Mouse (Mus musculus): ENCODE data around the gene Krtap5-4.
"Not testable (repeated sequence)": the region's sequence is repeated elsewhere in the genome, so short reads cannot be mapped to it uniquely, and the experiment has no call there.

Gene Krtap5-4

DNA sequence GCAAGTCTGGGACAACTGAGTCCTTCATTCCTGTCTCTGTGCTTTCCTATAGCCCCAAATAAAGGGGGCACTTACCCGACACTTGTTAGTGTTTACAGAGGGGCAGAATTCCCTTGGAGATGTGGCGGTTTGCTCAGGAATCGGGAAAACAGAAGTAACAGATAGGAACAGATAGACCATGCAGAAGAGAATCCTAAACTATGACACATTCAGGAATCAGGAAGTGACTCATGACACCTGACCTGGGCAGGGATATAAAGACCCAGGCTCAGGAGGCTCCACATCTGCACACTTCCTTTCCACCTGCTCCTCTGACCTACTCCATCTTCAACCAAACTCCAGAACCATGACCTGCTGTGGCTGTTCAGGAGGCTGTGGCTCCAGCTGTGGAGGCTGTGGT lies at the start of gene Krtap5-4:
Gene Krtap5-4, plus strand, starts transcription at position 301 of the 400 bp plus-strand sequence.
- Histone ChIP-seq H3K4me1 (replicated peaks; ENCODE audit: low read depth, low read length) (no peaks in the 10 kb centered on the region), H3K4me3 (replicated peaks; ENCODE audit: low read length) (no peak within 1 kb of the TSS), H3K9me3 (ENCODE audit: low read length) (no peaks in the 10 kb centered on the region), H3K27me3 (ENCODE audit: insufficient read depth, low read length) (peaks cover 42% of the 10 kb centered on the region), H3K36me3 (ENCODE audit: insufficient read depth, low read length) (no peaks in the 10 kb centered on the region)
- no peak for TF ChIP-seq NANOG (IDR thresholded peaks at IDR 0.05; ENCODE audit: borderline replicate concordance, low read length)
- TF ChIP-seq POU5F1 (IDR thresholded peaks at IDR 0.05; ENCODE audit: borderline replicate concordance, low read length): no peak
- no peak for TF ChIP-seq CTCF (conservative IDR thresholded peaks at IDR 0.05; ENCODE audit: low read length)

DNA sequence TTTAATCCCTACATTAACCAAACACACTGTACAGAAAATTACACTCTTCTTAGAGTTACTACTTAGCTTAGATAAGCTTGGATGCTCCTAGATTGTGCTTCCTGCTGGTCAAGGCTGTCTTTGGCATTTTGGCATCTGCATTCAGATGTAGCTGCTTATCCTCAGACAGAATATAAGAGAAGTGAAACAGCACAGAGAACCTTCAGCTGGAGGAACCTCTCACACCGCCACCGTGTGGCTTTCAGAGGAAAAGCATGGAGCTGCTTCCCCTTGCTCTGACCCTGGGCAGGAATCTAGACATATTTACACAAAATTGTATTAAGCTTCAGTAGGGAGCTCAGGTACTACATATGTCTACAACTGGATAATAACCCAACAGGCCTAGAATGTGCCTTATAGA lies 47.8 kb upstream of the Krtap5-4 start:
- Histone ChIP-seq H3K36me3 (ENCODE audit: insufficient read depth, low read length) (no peaks in the 10 kb centered on the region), H3K4me1 (replicated peaks; ENCODE audit: low read depth, low read length) (no peaks in the 10 kb centered on the region), H3K27me3 (ENCODE audit: insufficient read depth, low read length) (peaks cover 34% of the 10 kb centered on the region), H3K4me3 (replicated peaks; ENCODE audit: low read length) (no peak overlapping the region), H3K9me3 (ENCODE audit: low read length) (no peaks in the 10 kb centered on the region)
- TF ChIP-seq POU5F1 (IDR thresholded peaks at IDR 0.05; ENCODE audit: borderline replicate concordance, low read length) (no peak), CTCF (conservative IDR thresholded peaks at IDR 0.05; ENCODE audit: low read length) (peak; percentile 73)

DNA sequence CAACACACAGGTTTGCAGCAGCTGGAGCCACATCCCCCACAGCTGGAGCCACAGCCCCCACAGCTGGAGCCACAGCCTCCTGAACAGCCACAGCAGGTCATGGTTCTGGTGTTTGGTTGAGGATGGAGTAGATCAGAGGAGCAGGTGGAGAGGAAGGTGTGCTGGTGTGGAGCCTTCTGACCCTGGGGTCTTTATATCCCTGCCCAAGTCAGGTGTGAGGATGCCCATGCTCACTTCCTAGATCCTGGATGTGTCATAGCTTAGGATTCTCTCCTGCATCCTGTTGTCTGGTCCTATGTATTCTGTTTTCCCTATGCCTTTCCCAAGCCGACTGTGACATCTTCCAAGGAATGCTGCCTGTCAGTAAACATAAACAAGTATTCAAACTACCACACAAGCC lies 45.1 kb upstream of the Krtap5-4 start, which contains the start of gene Gm2431:
Gene Gm2431, minus strand, starts transcription at position 101 of the 400 bp plus-strand sequence.
- not testable (repeated sequence) for H3K36me3 ChIP-seq (ENCODE audit: insufficient read depth, low read length); H3K9me3 ChIP-seq (ENCODE audit: low read length); H3K4me1 ChIP-seq (replicated peaks; ENCODE audit: low read depth, low read length); H3K4me3 ChIP-seq (replicated peaks; ENCODE audit: low read length)
- peaks cover 17% of the 10 kb centered on the region for H3K27me3 ChIP-seq (ENCODE audit: insufficient read depth, low read length)

DNA sequence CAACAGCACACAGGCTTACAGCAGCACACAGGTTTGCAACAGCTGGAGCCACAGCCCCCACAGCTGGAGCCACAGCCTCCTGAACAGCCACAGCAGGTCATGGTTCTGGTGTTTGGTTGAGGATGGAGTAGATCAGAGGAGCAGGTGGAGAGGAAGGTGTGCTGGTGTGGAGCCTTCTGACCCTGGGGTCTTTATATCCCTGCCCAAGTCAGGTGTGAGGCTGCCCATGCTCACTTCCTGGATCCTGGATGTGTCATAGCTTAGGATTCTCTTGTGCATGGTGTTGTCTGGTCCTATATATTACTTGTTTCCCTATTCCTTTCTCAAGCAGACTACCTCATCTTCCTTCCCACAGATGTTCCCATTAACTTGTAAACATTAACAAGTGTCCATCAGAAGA lies 29.1 kb upstream of the Krtap5-4 start, which contains the start of gene Gm4559:
Gene Gm4559, minus strand, starts transcription at position 101 of the 400 bp plus-strand sequence.
- not testable (repeated sequence) for H3K9me3 ChIP-seq (ENCODE audit: low read length); H3K36me3 ChIP-seq (ENCODE audit: insufficient read depth, low read length); H3K4me1 ChIP-seq (replicated peaks; ENCODE audit: low read depth, low read length); H3K4me3 ChIP-seq (replicated peaks; ENCODE audit: low read length); H3K27me3 ChIP-seq (ENCODE audit: insufficient read depth, low read length)

DNA sequence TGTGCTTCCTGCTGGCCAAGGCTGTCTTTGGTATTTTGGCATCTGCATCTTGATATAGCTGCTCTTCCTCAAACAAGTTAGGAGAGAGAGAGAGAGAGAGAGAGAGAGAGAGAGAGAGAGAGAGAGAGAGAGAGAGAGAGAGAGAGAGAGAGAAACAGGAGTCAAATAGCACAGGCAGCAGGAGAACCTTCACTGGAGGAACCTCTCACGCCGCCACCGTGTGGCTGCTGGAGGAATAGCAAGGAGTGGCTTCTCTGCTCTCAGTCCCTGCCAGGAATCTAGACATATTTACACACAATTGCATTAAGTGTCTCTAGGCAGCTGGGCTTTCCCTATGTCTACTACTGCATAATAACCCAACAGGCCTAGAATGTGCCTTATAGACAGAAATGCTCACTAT lies 25.2 kb upstream of the Krtap5-4 start:
- TF ChIP-seq CTCF (conservative IDR thresholded peaks at IDR 0.05; ENCODE audit: low read length): peak; percentile 52
- peaks cover 36% of the 10 kb centered on the region for H3K27me3 ChIP-seq (ENCODE audit: insufficient read depth, low read length)
- H3K4me3 ChIP-seq (replicated peaks; ENCODE audit: low read length); H3K9me3 ChIP-seq (ENCODE audit: low read length); H3K36me3 ChIP-seq (ENCODE audit: insufficient read depth, low read length); H3K4me1 ChIP-seq (replicated peaks; ENCODE audit: low read depth, low read length): not testable (repeated sequence)

DNA sequence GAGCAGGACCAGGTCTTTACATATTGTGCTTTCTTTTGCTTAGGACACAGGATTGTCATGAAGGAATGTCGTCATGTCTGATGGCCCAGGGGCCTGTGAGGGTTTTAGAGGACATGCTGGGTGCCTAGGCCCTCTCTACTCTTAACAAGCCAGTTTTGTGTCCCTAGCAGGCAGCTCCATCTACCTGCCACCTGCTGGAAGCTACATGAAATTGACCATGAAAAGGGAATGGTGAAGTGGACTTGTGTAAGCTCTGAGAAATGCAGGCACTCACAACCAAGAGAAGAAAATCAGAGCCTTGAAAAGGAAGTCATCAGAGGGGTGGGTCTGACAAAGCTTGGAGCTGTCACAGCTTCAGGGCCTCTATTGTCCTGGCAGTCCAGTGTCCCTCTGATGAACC lies 24.1 kb upstream of the Krtap5-4 start:
- H3K36me3 ChIP-seq (ENCODE audit: insufficient read depth, low read length); H3K4me1 ChIP-seq (replicated peaks; ENCODE audit: low read depth, low read length); H3K4me3 ChIP-seq (replicated peaks; ENCODE audit: low read length); H3K9me3 ChIP-seq (ENCODE audit: low read length): not testable (repeated sequence)
- peaks cover 47% of the 10 kb centered on the region for H3K27me3 ChIP-seq (ENCODE audit: insufficient read depth, low read length)

DNA sequence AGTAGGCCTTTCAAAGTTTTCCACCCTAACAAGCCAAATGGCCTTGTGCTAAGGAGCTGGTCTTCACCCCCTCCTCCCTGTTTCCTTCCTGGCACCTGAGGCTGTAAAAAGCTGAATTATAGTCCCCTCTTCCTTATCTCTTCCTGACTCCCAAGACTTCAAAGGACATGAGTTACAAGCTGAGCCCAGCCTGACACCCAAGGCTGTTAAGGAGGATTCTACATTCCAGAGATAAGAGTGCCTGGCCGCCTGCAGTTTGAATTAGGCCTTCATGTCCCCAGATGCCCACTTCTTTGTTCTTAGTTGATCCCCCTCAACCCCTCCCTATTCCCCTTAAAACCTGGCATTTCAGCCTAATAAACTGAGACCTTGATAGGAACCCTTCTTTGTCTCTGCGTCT lies 20.5 kb upstream of the Krtap5-4 start:
- peaks cover 70% of the 10 kb centered on the region for H3K27me3 ChIP-seq (ENCODE audit: insufficient read depth, low read length)
- not testable (repeated sequence) for H3K9me3 ChIP-seq (ENCODE audit: low read length); H3K36me3 ChIP-seq (ENCODE audit: insufficient read depth, low read length)

DNA sequence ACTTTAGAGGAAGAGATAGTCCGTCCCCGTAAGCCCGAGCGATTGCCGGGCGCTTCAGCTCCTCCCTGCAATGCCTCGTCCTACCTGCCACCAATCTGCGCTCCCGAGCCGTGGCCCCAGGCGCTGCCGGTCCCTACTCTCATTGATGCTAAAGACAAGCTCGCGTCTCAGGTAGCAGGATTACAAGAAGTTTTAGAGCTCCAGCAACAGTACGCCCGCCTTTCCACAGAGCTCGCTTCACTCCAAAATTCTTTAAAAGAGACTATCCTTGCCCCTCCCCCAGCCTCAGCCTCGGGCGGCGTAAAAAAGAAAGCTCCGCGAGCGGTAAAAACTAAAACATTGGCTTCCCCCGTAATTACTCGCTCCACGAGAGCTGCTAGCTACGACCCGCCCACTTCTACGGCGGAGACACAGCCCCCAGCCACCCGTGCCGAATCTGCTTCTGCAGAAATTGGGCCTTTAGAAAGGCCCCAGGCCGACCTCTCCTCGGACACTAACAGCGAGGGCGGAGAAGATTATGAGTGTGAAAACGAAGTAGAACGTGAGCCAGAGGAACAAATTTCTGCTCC lies 19.2 kb upstream of the Krtap5-4 start:
- Histone ChIP-seq H3K4me3 (replicated peaks; ENCODE audit: low read length) (peak overlapping the region; percentile 81), H3K4me1 (replicated peaks; ENCODE audit: low read depth, low read length) (peaks cover 10% of the 10 kb centered on the region), H3K9me3 (ENCODE audit: low read length) (peaks cover 2% of the 10 kb centered on the region), H3K27me3 (ENCODE audit: insufficient read depth, low read length) (peaks cover 70% of the 10 kb centered on the region), H3K36me3 (ENCODE audit: insufficient read depth, low read length) (no peaks in the 10 kb centered on the region)
- no peak for TF ChIP-seq POU5F1 (IDR thresholded peaks at IDR 0.05; ENCODE audit: borderline replicate concordance, low read length)
- no peak for TF ChIP-seq CTCF (conservative IDR thresholded peaks at IDR 0.05; ENCODE audit: low read length)
- no peak for TF ChIP-seq NANOG (IDR thresholded peaks at IDR 0.05; ENCODE audit: borderline replicate concordance, low read length)

More for the DNA sequence above, 20.5 kb upstream of the Krtap5-4 start:
- not testable (repeated sequence) for H3K4me1 ChIP-seq (replicated peaks; ENCODE audit: low read depth, low read length); H3K4me3 ChIP-seq (replicated peaks; ENCODE audit: low read length)

DNA sequence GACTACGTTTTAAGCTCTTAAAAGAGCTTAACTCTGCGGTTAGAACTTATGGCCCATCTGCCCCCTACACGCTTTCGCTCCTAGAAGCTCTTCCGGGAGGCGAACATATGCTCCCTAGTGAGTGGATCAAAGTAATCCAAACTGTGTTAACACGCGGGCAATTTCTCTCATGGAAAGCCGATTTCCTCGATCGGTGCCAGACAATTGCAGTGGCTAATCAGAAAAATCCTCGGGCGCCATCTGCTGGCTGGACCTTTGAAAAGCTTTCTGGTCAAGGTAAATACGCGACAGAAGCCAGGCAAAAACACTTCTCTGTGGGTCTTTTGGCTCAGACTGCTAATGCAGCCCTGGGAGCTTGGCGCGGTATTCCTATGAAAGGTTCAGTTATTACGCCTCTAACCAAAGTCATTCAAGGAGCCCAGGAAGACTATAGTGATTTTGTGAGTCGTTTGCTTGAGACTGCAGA lies 18.7 kb upstream of the Krtap5-4 start:
- TF ChIP-seq NANOG (IDR thresholded peaks at IDR 0.05; ENCODE audit: borderline replicate concordance, low read length) (peak; percentile 29; the same call in 1 of the 2 replicates), POU5F1 (IDR thresholded peaks at IDR 0.05; ENCODE audit: borderline replicate concordance, low read length) (no peak), CTCF (conservative IDR thresholded peaks at IDR 0.05; ENCODE audit: low read length) (peak; percentile 74)
- Histone ChIP-seq H3K4me1 (replicated peaks; ENCODE audit: low read depth, low read length) (peaks cover 10% of the 10 kb centered on the region), H3K9me3 (ENCODE audit: low read length) (peaks cover 7% of the 10 kb centered on the region), H3K4me3 (replicated peaks; ENCODE audit: low read length) (peak overlapping the region; percentile 81), H3K27me3 (ENCODE audit: insufficient read depth, low read length) (peaks cover 67% of the 10 kb centered on the region), H3K36me3 (ENCODE audit: insufficient read depth, low read length) (no peaks in the 10 kb centered on the region)

All from E14TG2a.4 (cell line).